Mouse (Mus musculus) heart, embryonic 16.5 days (tissue): Measurements from ENCODE around the gene Enpp4. TPM values are rescaled to one million over a fixed set of nuclear protein-coding genes. Genes with fewer than 3 reads are reported as not detected.
A peak's percentile ranks its signal among the peaks of the same experiment; 100 is the strongest.

ENCODE experiments used
- ATAC-seq: fragments of 200-750 bp; cut with Nextera tagmentation; replicated peaks from 2 replicates; pipeline ENCODE4 v1.8.0; 2017; ENCODE audit warnings: moderate number of reproducible peaks; ENCODE audit not compliant: insufficient read depth, low FRiP score; ENCODE audit errors: extremely low read depth
- H3K27ac ChIP-seq: fragments of 300-500 bp; sonication (generic); 2 replicates; pipeline ENCODE4 v1.5.1; 2014; ENCODE audit warnings: mild to moderate bottlenecking, low read length, control low read depth, moderate library complexity
- H3K27me3 ChIP-seq: fragments of 300-500 bp; sonication (generic); 2 replicates; pipeline ENCODE4 v1.6.1; 2014; ENCODE audit warnings: low read length, mixed read lengths; ENCODE audit not compliant: control insufficient read depth, insufficient read depth
- H3K36me3 ChIP-seq: fragments of 300-500 bp; sonication (generic); 2 replicates; pipeline ENCODE4 v1.6.1; 2014; ENCODE audit not compliant: control insufficient read depth, insufficient read depth
- H3K4me1 ChIP-seq: fragments of 300-500 bp; sonication (generic); 2 replicates; pipeline ENCODE4 v1.6.1; 2014; ENCODE audit warnings: low read length, mixed read lengths; ENCODE audit not compliant: control insufficient read depth, insufficient read depth
- H3K4me2 ChIP-seq: fragments of 300-500 bp; sonication (generic); 2 replicates; pipeline ENCODE4 v1.6.1; 2014; ENCODE audit warnings: low read depth, mild to moderate bottlenecking, control low read depth, low read length
- H3K4me3 ChIP-seq: fragments of 300-500 bp; sonication (generic); 2 replicates; pipeline ENCODE4 v1.5.1; 2014; ENCODE audit warnings: mild to moderate bottlenecking, control low read depth, low read length
- H3K9ac ChIP-seq: fragments of 300-500 bp; sonication (generic); 2 replicates; pipeline ENCODE4 v1.6.1; 2014; ENCODE audit warnings: low read length, control low read depth
- H3K9me3 ChIP-seq: fragments of 300-500 bp; sonication (generic); replicated peaks from 2 replicates; pipeline ENCODE4 v1.6.1; 2016; ENCODE audit warnings: low read length; ENCODE audit not compliant: control insufficient read depth
- WGBS: fragments of 180-500 bp; shearing (Covaris S2); extraction: QIAGEN DNeasy Blood & Tissue Kit; methylation state at CpG from one replicate; pipeline ENCODE4 v1.1.7; 2014; 5-methylcytosine and 5-hydroxymethylcytosine counted together
- polyA plus RNA-seq: library from polyadenylated mRNA; unstranded; fragments of >200 nt; fragmentation: Nextera tagmentation; extraction: Ambion mirVana; gene quantifications from 2 replicates; pipeline ENCODE4 v1.2.1, GENCODE M21; 2015

The Enpp4 gene
- 8.9 and 11.0 TPM in 2 replicates for polyA plus RNA-seq

DNA sequence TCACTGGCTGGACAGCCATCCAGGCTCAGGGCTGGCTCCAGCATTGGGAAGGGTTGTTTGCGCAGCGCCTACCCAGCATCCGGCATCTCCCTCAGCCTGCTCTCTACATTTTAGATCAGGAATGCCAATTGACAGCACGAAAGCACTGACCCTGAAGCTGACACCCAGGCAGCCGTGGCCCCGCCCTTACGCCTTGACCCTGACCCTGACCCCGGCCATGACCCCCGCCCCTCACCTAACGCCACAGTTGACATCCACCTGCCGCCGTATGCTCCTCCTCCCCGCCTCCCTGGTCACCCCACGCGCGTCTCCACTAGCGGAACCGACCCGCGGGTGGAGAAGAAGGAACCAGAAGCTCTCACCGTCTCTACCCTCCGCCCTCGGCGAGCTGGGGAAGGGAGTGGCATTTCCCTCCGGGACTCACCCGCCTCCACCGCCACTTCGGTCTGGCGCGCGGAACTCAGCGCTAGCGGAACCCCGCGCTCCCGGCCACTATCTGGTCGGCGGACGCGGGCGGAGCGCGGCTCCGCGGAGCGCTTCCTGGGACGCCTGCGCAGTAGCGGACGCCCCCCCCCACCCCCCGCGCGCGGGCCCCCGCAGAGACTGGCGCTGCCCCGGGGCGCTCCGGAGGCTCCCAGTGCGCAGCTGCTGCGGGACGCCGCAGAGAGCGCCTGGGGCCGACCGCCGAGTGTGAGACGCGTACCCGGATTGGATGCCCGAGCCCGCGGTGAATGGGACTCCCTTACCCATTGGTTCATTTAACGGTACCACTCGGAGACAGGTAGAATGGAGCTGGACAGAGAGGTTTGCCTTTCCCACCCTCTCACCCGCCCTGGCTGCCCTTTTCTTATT lies at the start of gene Enpp4:
Gene Enpp4, minus strand, starts transcription at position 523 of the 852 bp plus-strand sequence.
- Histone ChIP-seq H3K4me3 (peak within 1 kb of the TSS; percentile 69), H3K27ac (peak within 1 kb of the TSS; percentile 86), H3K9me3 (no peaks in the 10 kb centered on the region), H3K4me2 (peak within 1 kb of the TSS; percentile 73), H3K9ac (peak within 1 kb of the TSS; percentile 81), H3K36me3 (no peaks in the 10 kb centered on the region), H3K27me3 (no peaks in the 10 kb centered on the region), H3K4me1 (peaks cover 4% of the 10 kb centered on the region; the same call in 1 of the 2 replicates)
- ATAC-seq = peak; percentile 99
- WGBS = under 1% methylated on average over 71 of the region's 76 CpGs

DNA sequence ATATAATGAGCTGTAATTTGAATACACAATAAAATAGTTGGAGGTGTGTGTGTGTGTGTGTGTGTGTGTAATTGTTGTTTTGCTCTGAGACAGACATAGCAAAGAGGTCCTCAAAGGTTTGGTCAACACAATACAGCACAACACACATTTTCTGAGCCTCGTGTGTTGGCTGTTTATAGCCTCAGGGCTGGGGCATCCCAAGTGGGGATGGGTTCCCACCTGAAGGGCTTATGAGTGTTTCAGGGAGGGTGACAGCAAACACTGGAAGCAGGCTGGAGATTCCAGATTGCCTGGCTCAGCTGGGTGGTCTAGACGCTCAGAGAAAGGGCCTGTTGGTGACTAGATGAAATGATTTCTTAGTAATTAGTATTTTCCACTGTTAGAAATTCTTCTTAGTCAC lies 49.6 kb upstream of the Enpp4 start:
- no peak for ATAC-seq
- no peak overlapping the region for H3K4me3 ChIP-seq
- H3K9me3 ChIP-seq = no peaks in the 10 kb centered on the region
- H3K4me1 ChIP-seq = peaks cover 5% of the 10 kb centered on the region
- no peak overlapping the region for H3K27ac ChIP-seq
- no peak overlapping the region for H3K4me2 ChIP-seq
- H3K36me3 ChIP-seq = no peaks in the 10 kb centered on the region
- no peak overlapping the region for H3K9ac ChIP-seq
- WGBS = 57% methylated on average over 2 of the region's 2 CpGs
- no peaks in the 10 kb centered on the region for H3K27me3 ChIP-seq

DNA sequence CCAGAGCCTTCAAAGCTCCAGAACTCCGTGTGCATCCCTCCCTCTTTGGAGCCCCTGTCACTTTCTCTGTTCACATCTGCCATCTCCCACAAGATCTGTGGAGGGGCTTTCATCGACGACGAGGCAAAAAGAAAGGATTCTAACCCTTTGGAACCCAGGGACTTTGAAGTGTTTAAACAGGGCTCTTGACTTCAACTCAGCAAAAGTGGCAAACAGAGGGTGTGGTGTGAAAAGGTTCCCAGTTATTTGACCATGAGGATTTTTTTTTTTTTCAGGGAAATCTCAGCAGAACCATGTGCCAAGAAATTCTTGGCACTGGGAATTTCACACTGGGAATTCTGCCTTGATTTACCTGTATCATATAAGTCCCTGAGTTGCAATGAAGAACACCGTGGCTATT lies 48.3 kb upstream of the Enpp4 start:
- no peak for ATAC-seq
- Histone ChIP-seq H3K4me1 (peaks cover 5% of the 10 kb centered on the region), H3K27ac (no peak overlapping the region), H3K9me3 (no peaks in the 10 kb centered on the region), H3K9ac (no peak overlapping the region), H3K36me3 (no peaks in the 10 kb centered on the region), H3K4me3 (no peak overlapping the region), H3K27me3 (no peaks in the 10 kb centered on the region), H3K4me2 (no peak overlapping the region)
- WGBS = 49% methylated on average over 5 of the region's 5 CpGs

DNA sequence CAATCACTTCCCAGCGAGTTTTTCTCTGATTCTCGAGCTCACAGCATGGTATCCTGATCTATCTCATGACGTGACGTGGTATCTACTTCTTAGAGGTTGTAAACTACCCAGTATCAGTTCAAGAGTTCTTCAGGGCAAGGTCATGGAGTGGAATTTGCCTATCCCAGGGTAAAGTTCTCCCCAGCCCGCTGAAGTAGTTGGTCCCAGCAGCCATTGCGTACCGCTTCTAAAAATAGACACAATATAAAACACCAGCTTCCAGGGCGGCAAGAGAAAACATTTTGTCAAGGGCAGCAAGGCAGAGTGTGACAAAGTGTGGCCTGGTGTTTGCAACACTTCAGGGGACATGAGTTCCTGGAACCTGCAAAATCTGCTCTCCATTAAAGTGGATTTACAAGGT lies 46.3 kb upstream of the Enpp4 start:
- Histone ChIP-seq H3K4me3 (no peak overlapping the region), H3K9ac (no peak overlapping the region), H3K9me3 (no peaks in the 10 kb centered on the region), H3K27ac (peak overlapping the region; percentile 81), H3K27me3 (no peaks in the 10 kb centered on the region), H3K36me3 (no peaks in the 10 kb centered on the region), H3K4me2 (no peak overlapping the region), H3K4me1 (peaks cover 5% of the 10 kb centered on the region)
- WGBS = 36% methylated on average over 8 of the region's 8 CpGs
- ATAC-seq = peak; percentile 69

DNA sequence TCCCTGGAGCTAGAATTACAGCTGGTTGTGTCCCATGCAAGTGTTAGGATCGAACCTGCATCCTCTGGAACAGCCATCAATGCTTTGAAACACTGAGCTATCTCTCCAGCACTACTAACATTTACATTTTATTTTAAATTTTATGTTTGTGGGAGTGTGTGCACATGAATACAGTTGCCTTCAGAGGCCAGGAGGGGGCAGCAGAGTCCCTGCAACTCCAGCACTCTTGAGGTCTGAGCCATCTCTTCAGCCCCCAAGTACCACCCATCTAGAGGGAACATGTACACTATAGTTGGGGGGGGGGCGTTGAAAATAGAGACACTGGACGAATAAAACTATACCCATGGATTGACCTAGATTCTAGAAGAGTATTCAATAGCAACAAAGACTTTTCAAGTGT lies 45.5 kb upstream of the Enpp4 start:
- Histone ChIP-seq H3K27ac (no peak overlapping the region), H3K4me2 (no peak overlapping the region), H3K9me3 (no peaks in the 10 kb centered on the region), H3K36me3 (no peaks in the 10 kb centered on the region), H3K27me3 (no peaks in the 10 kb centered on the region), H3K4me3 (no peak overlapping the region), H3K4me1 (peaks cover 5% of the 10 kb centered on the region), H3K9ac (no peak overlapping the region)
- ATAC-seq = 0 out of 2 replicates have a peak, but pooled peaks have one; percentile 28
- WGBS = 62% methylated on average over 3 of the region's 3 CpGs

DNA sequence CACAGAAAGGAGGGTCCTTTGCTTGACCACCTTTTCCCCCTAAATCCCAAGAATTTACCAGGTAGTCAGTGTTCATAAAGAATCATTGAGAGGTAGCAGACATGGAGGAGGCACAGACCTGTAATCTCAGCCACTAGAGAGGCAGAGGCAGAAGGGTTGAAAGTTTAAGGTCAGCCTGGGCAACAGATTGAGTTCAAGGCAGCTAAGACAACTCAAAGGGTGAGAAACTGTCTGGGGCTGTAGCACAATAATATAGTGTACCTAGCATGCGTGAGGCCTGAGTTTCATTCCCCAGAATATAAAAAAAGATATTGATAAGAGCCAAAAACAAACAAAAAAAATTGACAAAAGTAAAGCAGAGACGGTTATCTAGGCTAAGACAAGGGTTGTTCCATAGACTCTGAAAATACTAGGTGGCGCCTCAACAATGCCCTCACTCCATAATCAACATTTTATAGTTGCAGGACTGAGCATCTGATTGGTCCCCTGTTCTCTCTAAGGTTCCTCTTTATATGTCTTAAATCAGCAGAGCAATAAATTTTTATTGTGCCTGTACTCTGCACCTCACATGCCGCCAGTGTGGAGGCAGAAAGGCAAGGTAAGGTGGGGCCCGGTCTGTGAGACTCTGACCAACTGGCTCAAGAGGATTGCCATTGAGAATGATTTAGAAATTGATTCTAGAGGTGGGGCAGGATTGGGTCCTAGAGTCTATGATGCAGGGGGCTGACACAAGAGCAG lies 42.7 kb upstream of the Enpp4 start:
- H3K27ac ChIP-seq = no peak overlapping the region
- no peak overlapping the region for H3K9ac ChIP-seq
- WGBS = 89% methylated on average over 5 of the region's 5 CpGs
- H3K4me2 ChIP-seq = no peak overlapping the region
- H3K27me3 ChIP-seq = no peaks in the 10 kb centered on the region
- no peak overlapping the region for H3K4me3 ChIP-seq
- no peaks in the 10 kb centered on the region for H3K9me3 ChIP-seq
- ATAC-seq = no peak
- H3K4me1 ChIP-seq = peaks cover 5% of the 10 kb centered on the region
- H3K36me3 ChIP-seq = no peaks in the 10 kb centered on the region

DNA sequence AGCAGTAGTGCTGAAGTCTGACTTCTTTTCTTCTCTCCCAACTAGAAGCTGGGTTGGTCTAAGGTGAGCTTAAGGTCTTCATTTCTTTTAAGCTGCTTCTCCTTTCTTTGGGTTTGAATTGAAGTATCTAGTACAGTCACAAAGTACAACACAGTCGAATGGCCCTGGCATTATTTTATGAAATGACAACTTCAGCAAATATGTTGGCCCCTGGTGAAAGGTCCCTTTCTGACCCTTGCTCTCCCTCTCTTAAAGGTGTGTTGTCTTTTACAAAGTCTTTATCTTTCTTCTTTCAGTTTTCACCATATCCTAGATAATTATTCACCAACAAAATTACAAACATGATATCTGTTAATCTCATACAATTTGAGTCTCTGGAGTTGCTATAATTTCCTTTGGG lies 40.2 kb upstream of the Enpp4 start:
- no peaks in the 10 kb centered on the region for H3K4me1 ChIP-seq
- no peak overlapping the region for H3K9ac ChIP-seq
- no peak overlapping the region for H3K4me2 ChIP-seq
- H3K9me3 ChIP-seq = no peaks in the 10 kb centered on the region
- H3K27me3 ChIP-seq = no peaks in the 10 kb centered on the region
- H3K27ac ChIP-seq = no peak overlapping the region
- ATAC-seq = no peak
- 91% methylated on average over 1 of the region's 1 CpGs for WGBS
- no peak overlapping the region for H3K4me3 ChIP-seq
- no peaks in the 10 kb centered on the region for H3K36me3 ChIP-seq

DNA sequence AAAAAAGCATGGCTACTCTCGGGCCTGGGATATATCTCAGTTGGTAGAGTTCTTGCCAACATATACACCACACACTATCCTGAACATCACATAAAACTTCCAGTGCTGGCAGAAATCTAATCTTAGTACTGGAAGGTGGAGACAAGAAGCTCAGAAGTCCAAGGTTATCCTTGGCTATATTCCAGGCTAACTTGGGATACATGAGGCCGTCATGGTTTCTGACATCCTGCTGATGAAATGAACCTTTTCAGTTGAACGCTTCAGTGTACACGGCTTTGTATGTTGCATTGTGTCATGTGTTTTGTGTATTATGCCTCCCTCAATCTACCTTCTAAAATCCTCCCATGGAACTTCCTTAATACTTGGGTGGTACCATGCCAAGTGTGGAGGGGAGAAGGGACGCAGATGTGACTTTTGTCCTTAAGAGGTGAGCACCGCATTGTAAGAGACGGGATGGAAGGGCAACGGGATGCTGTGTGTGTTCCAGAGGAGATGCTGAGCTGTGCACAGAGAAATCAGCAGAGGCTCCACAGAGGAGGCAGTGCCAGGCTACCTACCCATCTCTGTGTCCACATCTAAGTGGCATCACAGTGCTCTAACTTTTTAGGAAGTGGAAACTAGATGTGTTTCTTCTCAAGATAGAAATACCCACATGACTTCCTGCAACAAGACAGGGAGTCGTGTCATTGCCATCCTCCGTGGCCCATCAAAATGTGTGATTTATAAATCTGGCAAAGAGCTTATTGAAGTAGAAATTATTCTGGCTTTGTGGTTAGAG lies 31.4 kb upstream of the Enpp4 start:
- Histone ChIP-seq H3K9ac (no peak overlapping the region), H3K4me2 (no peak overlapping the region), H3K9me3 (no peaks in the 10 kb centered on the region), H3K27me3 (peaks cover 9% of the 10 kb centered on the region; the same call in 1 of the 2 replicates), H3K27ac (no peak overlapping the region), H3K4me1 (peaks cover 11% of the 10 kb centered on the region), H3K4me3 (no peak overlapping the region), H3K36me3 (no peaks in the 10 kb centered on the region)
- ATAC-seq = 0 out of 2 replicates have a peak, but pooled peaks have one; percentile 18
- WGBS = 58% methylated on average over 10 of the region's 10 CpGs
